Mouse (Mus musculus): Measurements from ENCODE around the gene Actr8.

Gene Actr8

DNA sequence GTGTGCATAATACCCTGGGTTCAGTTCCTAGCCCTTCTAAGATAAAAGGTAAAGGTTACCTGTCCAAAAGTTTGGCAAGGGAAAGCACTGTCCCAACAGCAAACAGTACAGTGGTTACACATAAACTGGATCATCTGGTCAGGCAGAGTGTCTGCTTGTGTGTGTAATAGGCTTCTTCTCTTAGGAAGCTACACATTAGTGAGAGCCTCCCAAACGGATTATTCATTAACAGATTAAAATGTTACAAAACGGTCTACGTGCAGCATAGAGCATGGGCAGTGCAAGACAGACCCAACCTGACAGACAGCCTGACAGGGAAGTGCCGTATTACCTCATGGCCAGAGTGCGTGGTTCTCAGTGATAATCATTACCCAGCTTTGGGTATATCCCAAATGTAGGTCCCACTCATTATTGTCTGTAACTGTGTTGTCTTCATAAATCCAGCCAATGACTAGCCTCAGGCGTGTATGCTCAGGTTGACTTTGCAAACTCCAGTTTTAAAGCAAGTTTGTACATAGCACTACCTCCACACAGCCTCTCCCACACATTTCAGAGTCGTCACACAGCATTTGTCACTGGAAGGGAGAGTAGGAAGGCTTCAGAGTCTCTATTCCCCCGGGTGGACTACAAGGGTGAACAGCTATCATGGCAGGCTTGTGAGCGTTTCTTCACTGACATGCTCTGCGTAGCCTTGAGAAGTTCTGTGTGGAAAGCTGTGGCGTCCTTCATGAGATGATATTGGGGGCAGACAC is 18.0 kb downstream of the Actr8 start:
- DNase-seq (ENCODE audit: low spot score in 2 of 2): no peak

DNA sequence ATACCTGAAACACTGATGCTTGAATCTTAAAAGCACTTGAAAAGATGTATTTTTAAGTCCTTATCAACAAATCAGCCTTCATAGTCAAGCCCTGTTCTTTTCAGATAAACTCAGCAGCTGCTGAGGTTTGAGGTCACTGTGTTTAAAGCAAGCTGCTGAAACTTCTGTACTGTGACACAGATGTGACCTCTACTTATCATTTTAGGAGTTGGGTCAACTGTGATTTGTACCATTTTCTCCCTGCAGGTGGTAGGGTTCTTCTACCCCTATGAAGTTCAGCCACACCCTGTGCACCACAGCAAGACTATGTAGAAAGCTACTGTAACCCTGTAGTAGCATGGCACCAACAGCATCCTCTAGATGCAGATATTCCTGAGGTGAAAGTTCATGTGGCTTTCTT is 19.2 kb downstream of the Actr8 start:
- DNase-seq (ENCODE audit: low spot score in 2 of 2): no peak

DNA sequence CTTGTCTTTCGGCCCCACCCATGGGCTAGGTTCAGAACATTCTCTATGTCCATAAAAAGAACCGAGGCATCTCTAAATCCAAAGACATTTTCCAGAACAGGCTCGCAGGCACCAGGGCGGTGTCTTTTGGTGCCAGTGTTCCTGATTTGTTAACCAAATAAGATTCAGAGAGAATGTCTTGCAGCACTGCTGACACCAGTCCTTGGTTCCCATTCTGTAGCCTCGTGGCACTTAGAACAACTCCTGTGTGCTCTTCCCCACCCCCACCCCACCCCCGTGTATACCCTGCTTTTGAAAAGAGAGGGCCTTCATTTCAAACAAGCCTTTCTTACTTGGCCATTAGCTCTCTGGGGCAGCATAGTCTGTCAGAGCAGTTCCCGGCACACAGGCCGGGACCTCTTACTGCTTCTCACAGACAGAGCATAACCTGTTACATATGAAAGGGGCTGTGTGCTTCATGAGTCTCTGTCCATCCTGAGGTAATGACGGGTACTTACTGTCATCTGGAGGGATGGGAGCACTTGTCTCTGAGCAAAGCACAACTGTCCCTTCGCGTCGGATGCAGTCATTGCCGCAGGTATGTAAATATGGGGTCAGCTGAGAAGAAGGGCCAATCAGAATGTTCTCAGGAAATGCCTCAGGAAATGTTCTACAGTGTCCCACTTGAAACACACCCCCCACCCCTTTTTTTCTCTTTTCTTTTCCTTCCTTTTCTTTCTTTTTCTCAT is 20.8 kb downstream of the Actr8 start:
- no peak for DNase-seq (ENCODE audit: low spot score in 2 of 2)

DNA sequence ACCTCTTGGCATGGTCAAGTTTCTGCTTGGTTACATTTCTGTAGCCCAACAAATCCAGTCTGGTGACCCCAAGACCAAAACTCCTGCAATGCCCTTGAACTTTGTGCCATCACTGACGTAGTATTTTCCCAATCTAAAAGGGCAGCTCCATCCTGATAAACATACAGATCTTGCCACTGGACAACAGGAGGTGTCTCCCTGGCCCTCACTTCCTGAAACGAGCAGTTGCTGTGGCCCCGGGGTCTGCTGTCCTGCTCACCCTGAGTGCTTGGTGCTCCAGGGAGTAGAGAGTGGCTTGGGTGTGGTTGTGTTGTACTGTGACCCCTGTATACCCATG is 21.3 kb downstream of the Actr8 start:
- no peak for DNase-seq (ENCODE audit: low spot score in 2 of 2)

DNA sequence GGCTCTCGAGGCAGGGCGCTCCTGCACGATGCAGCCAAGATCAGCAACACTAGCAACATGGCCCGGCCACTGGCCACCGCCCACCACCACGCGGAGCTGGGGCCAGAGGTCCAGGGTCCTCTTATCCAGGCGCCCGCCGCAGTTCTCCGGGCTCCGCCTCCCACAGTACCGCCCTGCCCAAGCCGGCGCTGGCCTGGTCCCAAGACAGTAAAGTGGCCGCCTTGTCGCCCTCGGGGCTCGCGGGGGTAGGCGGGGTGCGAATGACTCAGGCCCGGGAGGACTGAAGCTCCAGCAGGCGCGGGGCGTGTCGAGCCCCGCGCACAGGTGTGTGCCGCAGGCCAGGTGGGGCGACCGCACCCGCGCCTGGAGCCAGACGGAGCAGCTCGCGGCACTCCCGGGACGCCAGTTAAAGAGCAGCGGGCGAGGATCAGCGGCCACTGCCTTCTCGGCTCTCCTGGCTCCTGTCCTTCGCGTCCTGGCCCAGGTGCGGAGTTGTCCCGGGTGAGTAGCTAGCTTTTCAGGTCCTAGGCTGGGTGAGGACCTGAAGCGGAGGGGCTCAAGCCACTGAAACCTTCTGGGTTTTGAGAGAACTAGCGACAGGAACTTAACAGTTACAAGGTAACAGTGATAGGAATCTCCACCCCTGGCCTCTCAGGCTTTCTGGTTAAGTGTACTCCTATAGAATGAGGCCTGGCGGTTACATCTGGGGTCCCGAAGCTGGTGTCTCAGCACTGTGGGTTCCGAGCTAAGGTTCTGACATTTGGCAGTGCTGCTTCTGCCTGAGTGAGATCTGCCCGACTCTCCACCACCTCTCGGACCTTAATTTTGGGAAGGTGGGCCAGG is 30.8 kb downstream of the Actr8 start, which contains the start of the genes Il17rb and Chdh:
TSS of gene Il17rb (minus strand) at position 164 of the 843 bp plus-strand sequence.
TSS of gene Chdh (plus strand) at position 291 of the 843 bp plus-strand sequence.
- peak in 1 of 2 experiments; percentile 23 for DNase-seq (ENCODE audit: low spot score in 2 of 2)

DNA sequence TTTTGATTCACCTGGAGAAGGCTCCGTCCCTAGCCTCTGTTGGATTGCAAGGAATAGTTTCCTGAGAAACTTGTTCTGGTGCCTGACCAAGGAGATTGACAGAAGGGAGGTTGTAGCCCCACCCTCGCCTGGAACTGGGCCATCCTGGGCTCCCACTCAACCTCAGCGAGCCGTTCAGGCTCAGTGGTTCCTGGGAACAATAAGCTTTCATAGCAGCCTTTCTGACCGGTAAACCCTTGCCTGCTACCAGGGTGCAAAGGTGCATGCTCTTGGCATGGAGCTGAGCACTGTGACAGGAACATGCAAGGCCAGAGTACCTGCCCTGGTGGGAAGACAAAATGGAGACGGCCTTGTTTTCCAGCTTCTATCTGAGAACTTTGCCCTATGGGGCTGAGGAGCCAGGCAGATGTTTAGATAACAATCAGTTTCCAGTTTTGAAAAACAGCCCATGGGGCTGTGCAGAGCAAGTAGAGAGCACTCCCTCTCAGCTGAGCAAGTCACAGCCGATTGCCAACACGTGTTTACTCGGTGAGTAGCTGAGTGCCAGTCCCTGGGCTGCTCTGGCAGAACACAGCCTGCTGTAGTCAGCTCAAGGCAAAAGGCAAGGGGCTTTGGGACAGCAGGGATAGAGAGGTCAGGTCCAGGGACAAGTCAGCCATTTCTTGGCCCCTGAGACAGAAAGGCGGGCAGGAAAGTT is 31.9 kb downstream of the Actr8 start:
- DNase-seq (ENCODE audit: low spot score in 2 of 2): peak in 1 of 2 experiments; percentile 31

DNA sequence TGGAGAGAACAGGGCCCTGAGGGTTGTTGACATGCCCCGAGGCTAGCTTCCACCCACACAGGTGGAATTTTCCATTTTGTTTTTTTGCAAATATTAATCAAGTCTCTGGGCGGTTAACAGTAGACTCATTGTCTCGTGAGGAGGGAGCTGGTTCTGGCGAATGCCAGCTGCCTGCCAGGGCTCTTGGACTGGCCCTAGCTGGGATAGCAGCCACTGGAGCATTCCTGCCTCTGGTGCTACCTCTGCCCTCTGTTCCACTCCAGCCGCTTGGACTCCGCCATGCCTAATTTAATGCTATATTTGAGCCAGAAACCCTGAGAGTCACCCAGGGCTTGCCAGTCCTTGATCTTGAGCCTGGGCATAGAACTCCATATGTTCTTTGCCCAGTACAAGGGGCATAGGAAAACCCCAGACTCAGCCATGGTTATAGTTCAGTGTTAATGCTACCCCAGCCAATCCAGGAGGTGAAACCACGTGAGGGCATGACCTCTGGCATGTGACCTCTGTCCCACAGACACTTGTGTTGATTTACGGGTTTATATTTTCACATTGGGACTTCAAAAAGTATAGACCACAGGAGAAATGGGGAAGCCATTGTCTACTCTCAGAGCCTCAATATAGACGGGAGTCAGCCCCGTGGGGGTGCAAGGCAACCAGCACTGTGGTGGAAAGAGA is 33.9 kb downstream of the Actr8 start:
- no peak for DNase-seq (ENCODE audit: low spot score in 2 of 2)

DNA sequence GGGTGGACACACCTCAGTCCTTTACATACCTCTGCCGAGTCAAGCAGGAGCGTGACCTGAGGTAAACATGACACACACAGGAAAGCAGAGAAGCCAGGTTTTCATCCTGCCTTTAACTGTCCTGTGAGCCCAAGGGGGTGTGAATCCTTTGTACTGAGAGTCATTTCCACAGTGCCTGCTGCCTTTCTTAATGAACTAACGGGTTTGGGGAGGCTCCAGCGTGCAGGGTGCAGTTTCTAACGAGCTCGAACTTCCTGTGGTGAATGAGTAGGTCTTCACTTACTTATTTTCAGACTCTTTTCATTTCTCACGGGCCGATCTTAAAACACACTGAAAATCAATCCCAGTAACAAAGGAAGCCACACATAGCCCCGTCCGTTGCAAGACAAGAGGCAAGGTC is 36.4 kb downstream of the Actr8 start:
- no peak for DNase-seq (ENCODE audit: low spot score in 2 of 2)

DNA sequence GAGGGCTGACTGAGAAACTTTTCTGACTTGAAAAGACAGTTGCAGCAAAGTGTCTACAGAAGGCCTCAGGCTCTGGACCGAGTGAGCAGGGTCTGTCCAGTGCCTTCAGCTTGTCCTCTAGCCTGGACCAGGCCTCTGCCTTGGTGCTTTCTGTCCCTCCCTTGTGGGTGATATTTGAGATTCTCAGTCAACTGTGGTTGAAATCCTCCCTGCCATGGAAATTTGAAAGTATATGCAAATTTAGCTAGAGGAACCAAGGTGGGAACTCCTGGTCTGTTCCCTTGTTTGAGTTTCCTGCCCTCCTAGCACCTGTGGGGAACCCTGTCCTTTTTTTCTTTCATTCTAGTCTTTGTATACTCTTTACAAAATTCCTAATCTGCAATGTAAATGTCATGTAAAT is 36.9 kb downstream of the Actr8 start:
- no peak for DNase-seq (ENCODE audit: low spot score in 2 of 2)

DNA sequence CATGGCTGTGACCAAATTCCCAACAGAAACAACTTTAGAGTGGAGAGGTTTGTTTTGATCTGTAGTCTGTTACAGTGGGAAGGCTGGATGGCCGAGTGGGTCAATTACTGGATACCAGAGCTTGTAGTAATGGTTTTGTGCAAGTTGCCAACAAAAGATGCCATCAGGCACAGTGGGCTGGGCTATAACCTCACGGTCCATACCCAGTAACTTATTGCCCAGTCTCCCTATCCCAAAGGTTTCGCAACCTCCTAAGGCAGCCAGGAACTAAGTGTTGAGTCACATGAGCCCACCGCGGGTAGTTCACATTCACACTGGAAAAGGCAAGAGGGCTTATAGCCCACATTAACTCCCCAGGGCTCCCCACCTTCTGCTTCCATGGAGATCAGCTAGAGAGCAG is 38.5 kb downstream of the Actr8 start:
- no peak for DNase-seq (ENCODE audit: low spot score in 2 of 2)

DNA sequence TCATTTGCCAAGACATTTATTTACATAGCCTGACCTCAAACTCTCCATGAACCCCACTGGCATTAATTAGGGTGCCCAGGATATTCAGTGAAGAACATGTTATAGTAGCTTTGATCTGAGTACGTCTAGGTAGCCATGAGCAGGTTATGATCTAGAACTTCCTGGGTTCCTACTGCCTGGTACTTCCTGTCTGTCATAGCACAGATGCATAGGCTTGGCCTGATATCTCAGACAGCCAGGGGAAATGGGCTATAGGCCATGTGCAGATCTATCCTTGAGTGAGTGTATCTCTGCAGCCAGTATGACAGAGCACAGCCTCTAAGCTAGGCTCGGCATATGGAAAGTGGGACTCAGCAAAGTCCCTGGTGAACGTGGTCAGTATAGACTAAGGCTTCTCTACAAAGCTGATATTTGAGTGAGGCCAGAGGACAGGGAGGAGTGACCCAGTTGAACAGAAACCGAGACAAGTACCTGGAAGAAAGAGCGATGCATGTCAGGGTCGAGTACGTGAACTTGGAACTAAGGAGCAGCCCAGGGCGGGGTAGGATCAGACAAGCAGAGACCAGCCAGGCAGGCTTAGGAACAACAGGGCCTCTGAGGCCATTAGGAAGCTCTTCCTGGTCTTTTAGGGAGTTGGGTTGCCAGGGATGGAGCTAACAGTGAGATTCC is 39.8 kb downstream of the Actr8 start:
- no peak for DNase-seq (ENCODE audit: low spot score in 2 of 2)

DNA sequence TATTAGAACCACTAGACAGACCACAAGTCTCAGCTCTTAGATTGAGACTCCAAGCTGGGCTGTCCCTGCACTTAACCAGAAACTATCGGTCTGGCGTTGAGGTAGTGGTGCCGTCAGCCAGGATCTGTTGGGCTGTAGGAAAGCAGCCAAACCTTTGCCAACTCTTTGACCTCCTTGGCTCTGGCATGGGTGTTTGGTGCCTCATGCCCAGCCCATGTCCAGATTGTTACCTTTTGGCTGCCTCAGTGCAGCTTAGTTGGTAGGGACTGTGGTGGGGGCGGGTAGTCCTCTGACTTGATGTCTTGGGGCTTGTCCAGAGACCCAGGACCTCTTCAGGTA is 40.3 kb downstream of the Actr8 start:
- no peak for DNase-seq (ENCODE audit: low spot score in 2 of 2)

DNA sequence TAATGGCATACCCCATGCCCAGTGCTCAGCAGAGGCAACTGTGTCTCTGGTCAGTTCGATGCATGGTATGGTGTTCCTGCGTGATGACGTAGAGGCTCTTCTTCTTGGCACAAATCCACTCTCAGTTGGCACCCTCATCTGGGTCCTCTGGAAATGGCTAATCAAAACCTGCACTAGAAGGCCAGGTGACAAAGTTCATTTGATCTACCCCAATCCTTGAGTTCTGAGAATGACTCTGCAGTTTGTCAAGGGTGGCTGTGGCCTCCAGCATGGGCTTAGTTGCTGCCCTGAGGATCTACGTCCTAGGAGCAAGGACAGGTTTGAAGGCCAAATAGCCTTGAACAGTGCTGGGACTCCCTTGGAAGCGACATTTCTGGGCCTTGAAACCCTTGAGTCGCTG is 40.7 kb downstream of the Actr8 start:
- no peak for DNase-seq (ENCODE audit: low spot score in 2 of 2)

DNA sequence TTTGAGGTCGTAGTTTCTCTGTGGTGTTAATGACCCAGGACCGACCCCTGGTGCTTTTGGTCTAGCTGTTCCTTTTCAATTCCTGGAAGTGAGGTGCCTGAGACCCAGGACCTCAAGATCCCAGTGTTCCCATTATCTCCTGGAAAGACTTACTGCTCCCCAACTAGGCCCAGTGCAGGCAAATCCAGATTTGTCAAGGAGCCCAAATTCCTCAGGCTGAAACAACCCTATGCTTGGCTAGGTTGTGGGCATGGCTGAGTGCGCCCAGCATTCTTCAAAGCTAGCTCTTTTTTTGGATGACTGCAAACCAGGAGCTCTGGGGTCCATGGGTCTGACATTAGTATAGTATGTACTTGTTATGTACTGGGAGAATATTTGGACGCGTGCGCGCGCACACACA is 41.2 kb downstream of the Actr8 start:
- no peak for DNase-seq (ENCODE audit: low spot score in 2 of 2)

DNA sequence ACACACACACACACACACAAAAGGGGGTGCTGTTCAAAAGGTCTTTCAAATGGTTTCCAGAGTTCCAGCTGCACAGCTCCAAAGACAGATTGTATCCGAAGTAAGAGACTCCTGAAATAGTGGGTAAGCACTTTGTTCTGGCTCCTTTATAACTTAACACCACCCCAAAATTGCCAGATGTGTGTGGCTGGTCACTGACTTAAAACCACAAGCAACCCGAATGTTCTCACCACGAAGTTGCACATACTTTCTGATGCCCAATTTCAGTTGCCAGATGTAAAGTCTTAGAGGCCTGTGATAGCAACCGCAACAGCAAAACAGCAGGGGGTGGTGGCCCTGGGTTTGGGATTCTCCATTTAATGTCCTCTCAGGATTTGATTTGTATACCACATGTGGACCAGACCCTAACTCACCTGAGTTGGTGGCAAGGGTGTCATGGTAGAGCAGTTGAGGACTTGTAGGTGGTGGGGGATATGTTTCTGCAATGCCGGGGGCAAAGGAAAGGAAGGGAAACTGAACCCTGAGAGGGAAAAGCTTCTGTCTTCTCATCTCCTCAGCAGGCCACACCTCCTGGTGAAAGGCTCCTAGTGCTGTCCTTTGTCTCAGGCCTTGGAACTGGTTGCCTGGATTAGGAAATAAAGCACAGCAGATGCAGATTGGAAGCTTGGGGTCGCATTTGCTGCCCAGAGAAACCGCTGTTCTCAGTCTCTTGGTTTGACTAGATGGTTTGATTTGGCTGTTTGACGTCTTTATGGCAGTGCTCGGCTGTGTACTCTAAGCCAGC is 41.8 kb downstream of the Actr8 start:
- no peak for DNase-seq (ENCODE audit: low spot score in 2 of 2)

DNA sequence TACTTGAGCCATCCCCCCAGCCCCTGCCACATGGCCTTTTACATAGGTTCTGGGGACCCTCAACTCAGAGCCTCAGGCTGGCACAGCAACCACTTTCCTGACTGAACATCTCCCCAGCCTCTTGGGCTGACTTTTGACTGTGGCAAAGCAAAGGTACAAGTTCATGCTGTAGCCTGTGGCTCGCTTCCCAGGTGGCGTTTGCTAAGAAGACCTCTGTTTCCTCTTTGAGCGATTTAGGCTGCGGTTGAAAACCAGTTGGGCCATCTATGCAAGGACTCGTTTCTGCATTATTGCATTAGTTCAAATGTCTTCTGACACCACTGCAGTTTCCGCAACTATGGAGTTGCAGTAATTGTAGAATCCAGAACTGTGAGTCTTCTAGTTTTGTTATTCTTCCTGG is 44.3 kb downstream of the Actr8 start:
- no peak for DNase-seq (ENCODE audit: low spot score in 2 of 2)

DNA sequence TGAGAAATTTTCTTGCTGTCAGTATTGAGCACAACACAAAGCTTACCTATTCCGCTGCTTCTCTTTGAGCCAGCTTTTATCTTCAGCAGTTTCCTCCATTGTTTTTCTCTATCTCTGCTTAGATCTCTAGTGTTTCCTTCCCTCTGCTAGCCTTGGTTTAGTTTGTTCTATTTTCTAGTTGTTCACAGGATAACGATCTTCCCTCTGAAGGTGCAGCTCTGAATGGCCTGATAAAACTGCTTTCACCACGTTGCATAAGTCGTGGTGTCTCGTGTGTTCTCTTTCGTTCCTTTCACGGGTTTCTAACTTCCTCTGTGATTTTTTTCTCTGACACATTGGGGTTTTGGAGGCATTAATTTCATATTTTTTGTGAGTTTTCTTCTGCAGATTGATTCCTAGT is 46.2 kb downstream of the Actr8 start:
- no peak for DNase-seq (ENCODE audit: low spot score in 2 of 2)

DNA sequence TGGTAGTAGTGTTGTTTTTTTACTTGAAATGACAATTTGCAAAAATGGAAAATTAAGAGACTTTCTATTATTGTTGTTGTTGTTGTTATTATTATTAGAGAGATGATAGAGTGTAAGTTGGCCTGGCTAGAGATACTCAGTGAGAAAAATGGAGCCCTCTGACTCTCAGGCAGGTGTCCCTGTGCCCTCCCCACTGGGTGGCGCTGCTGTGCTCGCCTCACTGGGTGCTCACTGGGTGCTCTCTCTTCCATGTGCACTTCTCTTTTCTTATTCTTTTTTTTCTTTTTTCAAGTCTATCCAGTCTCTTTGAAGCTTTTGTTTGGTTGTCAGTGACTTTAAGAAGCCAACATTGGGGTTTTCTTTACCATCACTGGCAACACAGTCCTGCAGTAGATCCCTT is 49.2 kb downstream of the Actr8 start:
- no peak for DNase-seq (ENCODE audit: low spot score in 2 of 2)

DNA sequence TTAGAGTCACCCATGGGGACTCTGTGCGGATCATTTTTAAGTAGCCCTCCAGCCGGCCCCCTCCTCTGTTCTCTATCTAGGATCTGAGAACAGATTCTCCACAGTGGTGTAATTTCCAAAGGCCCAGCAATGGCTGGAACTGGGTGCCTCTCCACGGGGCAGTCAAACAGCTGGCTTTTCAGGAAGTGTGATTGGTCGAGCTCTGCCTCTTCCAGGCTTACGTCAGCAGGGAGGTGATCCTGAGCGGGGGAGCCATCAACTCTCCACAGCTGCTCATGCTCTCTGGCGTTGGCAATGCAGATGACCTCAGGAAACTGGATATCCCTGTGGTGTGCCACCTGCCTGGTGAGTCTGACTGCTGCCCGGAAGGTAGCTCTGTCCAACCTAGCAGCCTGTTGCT is 55.3 kb downstream of the Actr8 start:
- DNase-seq (ENCODE audit: low spot score in 2 of 2): no peak

DNA sequence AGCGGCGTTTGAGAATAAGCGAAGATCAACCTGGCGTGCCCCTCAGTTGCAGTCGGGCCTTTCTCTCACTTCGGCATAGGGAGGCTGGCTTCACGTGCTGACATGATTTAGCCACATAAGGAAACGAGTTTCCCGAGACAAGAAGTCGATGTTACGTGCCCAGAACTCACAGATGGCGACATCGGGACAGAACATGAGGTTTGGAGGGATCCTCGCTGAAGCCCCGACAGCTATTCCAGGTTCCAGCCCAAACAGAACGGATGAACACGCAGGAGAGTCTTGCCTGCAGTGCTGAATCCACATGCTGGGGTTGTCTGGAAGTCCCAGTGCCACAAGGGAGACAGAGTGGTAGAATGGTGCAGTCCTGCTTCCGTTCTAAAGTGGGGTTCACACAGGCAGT is 60.3 kb downstream of the Actr8 start:
- DNase-seq (ENCODE audit: low spot score in 2 of 2): no peak
